In the genomic region with DNA sequence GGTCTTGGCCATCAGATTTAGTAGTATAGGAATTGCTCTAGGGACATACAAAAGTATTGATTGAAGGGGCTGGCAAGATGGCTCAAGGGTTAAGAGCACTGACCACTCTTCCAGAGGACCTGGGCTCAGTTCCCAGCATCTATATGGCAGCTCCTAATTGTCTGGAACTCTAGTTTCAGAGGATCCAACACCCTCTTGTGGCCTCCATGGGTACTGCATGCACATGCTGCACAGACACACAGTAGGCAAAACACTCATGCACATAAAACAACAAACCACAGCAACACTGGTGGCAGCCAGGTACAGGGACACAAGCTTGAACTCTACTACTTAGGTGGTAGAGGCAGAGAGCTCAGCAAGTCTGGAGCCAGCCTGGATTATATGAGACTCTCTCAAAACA, we compare ENCODE assay signal across 15 mouse cellular contexts. TPM values are rescaled to one million over a fixed set of nuclear protein-coding genes. Genes with fewer than 3 reads are reported as not detected.
DNase-seq lines count a peak whose midpoint lies in the region; ATAC-seq and TF ChIP-seq lines count a peak whose summit lies in the region.
"Had no signal": no experiment of that assay in that cellular context is flagged by ENCODE, and none has a peak within 500 bp of the region (broad histone marks: within the 10 kb centered on the region; RNA-seq: fewer than 3 reads in every experiment).

No protein-coding gene starts in this region.

- no peak for ATAC-seq in inflammation-experienced regulatory T-cells, adult 6 months

- no peak overlapping the region for H3K27ac ChIP-seq in layer of hippocampus, adult 2 months
- H3K27ac ChIP-seq: heart, embryonic 13.5 days; hindbrain, embryonic 14.5 days; liver, embryonic 15.5 days had no signal

- peak; percentile 63 for TF ChIP-seq CTCF in layer of hippocampus, adult 2 months (conservative IDR thresholded peaks at IDR 0.05)

- DNase-seq in layer of hippocampus, adult 2 months (ENCODE audit: low spot score in 2 of 2), result no peak
- no peak for DNase-seq in layer of hippocampus, postnatal 14 days (ENCODE audit: low spot score in 2 of 2)
- DNase-seq in thymus, postnatal 4 days, result peak; percentile 63
- no peak for DNase-seq in thymus, postnatal 25 days
- DNase-seq in R1 (ENCODE audit: low read depth, low spot score), result peak; percentile 84
- no peak for DNase-seq in layer of hippocampus, adult 18-20 months (ENCODE audit: low spot score in 2 of 2)
- DNase-seq: adrenal gland, postnatal 36 days; cerebellum, adult 18-20 months; kidney, postnatal 14 days; spleen, adult 18-20 months had no signal

- H3K4me3 ChIP-seq in layer of hippocampus, adult 2 months, result no peak overlapping the region
- H3K4me3 ChIP-seq: heart, embryonic 13.5 days; liver, embryonic 15.5 days had no signal

RNA-seq across cellular contexts. Expression of a gene that starts 14.1 kb away (rescaled TPM):
- 100 to 1,000 TPM; 513 to 526 TPM for total RNA-seq in layer of hippocampus, adult 2 months (2021)
- total RNA-seq in layer of hippocampus, postnatal 14 days (2021), result 100 to 1,000 TPM; 391 to 416 TPM
- 100 to 1,000 TPM in 2 of 3 experiments, 10 to 100 TPM in 1; 89.4 to 181 (median 130) TPM for polyA plus RNA-seq in inflammation-experienced regulatory T-cells, adult 6 months (2017; shearing (Covaris generic))
- 100 to 1,000 TPM; 499 to 596 TPM for total RNA-seq in layer of hippocampus, adult 18-20 months (2021)

RNA-seq across cellular contexts. Expression of a gene that starts 34.6 kb away (rescaled TPM):
- total RNA-seq in layer of hippocampus, adult 2 months (2021), result 1 to 10 TPM; 3.2 to 3.6 TPM
- total RNA-seq in layer of hippocampus, postnatal 14 days (2021), result 1 to 10 TPM; 5.9 to 8.0 TPM
- polyA plus RNA-seq in inflammation-experienced regulatory T-cells, adult 6 months (2017; shearing (Covaris generic)), result 1 to 10 TPM in 2 of 3 experiments, under 1 TPM in 1; 0.92 to 1.7 (median 1.1) TPM
- total RNA-seq in layer of hippocampus, adult 18-20 months (2021), result 1 to 10 TPM; 2.5 to 3.7 TPM

RNA-seq across cellular contexts. Expression of a gene that starts 44.2 kb away (rescaled TPM):
- total RNA-seq in layer of hippocampus, adult 2 months (2021), result not detected
- not detected for total RNA-seq in layer of hippocampus, postnatal 14 days (2021)
- 1 to 10 TPM in 1 of 3 experiments, under 1 TPM in 2; 0.78 to 1.8 (median 0.83) TPM for polyA plus RNA-seq in inflammation-experienced regulatory T-cells, adult 6 months (2017; shearing (Covaris generic))
- total RNA-seq in layer of hippocampus, adult 18-20 months (2021), result not detected
- total RNA-seq: adrenal gland, postnatal 36 days; left cerebral cortex, postnatal 10 days had no signal

RNA-seq across cellular contexts. Expression of a gene that starts 57.7 kb away (rescaled TPM):
- total RNA-seq in layer of hippocampus, adult 2 months (2021), result 10 to 100 TPM; 25.3 to 31.9 TPM
- 10 to 100 TPM; 39.5 to 40.9 TPM for total RNA-seq in layer of hippocampus, postnatal 14 days (2021)
- 1 to 10 TPM; 1.5 to 2.2 (median 1.5) TPM for polyA plus RNA-seq in inflammation-experienced regulatory T-cells, adult 6 months (2017; shearing (Covaris generic))
- total RNA-seq in layer of hippocampus, adult 18-20 months (2021), result 10 to 100 TPM; 23.9 to 25.5 TPM

Comparison
In these comparisons a context has a peak if more than half of its experiments do, and no peak if none do; other contexts are left out.
1. DNase-seq: peak in thymus, postnatal 4 days (single experiment) and R1 (single experiment); none in layer of hippocampus, adult 2 months (0 of 2), layer of hippocampus, postnatal 14 days (0 of 2), thymus, postnatal 25 days (single experiment) and layer of hippocampus, adult 18-20 months (0 of 2).